Mouse (Mus musculus): ENCODE data around the gene Ankrd63. TPM values are rescaled to one million over a fixed set of nuclear protein-coding genes. Genes with fewer than 3 reads are reported as not detected.

The Ankrd63 gene
- polyA plus RNA-seq, 1 experiment, result 1.8 TPM

DNA sequence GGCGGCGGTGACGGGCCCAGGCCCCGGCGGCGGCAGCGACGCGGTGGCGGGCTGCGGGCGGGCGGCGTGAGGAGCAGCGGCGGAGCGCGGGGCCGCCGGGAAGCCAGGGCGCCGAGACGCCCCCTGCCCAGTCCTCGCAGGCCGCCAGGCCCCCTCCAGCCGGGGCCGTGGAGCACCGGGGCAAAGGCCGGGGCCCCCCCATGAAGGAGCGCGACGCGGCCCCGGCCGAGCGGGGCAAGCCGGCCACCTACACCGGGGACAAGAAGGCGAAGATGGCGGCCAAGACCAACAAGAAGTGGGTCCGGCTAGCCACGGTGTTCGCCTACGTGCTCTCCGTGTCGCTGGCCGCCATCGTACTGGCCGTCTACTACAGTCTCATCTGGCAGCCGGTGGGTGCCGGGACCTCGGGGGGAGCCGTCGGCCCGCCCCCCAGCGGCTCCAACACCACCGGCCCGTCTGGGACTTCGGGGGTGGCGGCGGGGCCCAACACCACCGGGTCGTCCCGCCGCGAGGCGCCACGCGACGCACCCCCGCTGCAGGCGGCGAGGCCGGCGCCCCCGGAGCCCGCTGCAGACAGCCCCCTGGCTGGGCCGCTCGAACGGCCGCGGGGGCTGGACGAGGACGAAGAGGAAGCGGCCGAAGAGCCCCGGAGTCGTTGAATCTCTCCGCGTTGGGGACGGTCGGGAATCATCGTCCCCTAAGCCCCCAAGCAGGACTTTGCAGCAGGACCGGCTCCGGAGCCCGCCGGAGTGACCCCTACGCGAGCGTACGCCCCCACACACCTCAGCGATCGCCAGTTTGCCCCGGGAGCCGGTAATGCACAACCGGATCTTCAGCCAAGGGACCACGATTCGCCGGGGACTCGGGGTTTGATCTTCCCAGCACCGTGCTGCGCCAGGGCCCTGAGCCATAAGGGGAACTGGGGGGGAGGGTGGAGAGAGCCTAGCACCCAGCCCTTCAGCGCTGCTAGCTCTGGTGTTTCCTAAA lies 42.4 kb upstream of the Ankrd63 start:
- H3K36me3 ChIP-seq (ENCODE audit: control insufficient read depth, insufficient read depth, low read length), result no peaks in the 10 kb centered on the region
- no peaks in the 10 kb centered on the region for H3K27me3 ChIP-seq (ENCODE audit: control insufficient read depth, insufficient read depth, low read length)
- H3K4me1 ChIP-seq (ENCODE audit: control insufficient read depth, insufficient read depth, low read length), result peaks cover 17% of the 10 kb centered on the region
- peak overlapping the region; percentile 34 for H3K27ac ChIP-seq (ENCODE audit: control insufficient read depth, insufficient read depth, low read depth, low read length)
- TF ChIP-seq POLR2A (IDR thresholded peaks at IDR 0.05; ENCODE audit: control insufficient read depth, low read depth, low read length), result peak; percentile 29; the same call in 1 of the 2 replicates
- TF ChIP-seq CTCF (IDR thresholded peaks at IDR 0.05; ENCODE audit: control insufficient read depth, insufficient read depth, insufficient replicate concordance, low read depth, low read length), result no peak
- peak overlapping the region; percentile 76 for H3K4me3 ChIP-seq (ENCODE audit: control insufficient read depth, low read depth, low read length)

DNA sequence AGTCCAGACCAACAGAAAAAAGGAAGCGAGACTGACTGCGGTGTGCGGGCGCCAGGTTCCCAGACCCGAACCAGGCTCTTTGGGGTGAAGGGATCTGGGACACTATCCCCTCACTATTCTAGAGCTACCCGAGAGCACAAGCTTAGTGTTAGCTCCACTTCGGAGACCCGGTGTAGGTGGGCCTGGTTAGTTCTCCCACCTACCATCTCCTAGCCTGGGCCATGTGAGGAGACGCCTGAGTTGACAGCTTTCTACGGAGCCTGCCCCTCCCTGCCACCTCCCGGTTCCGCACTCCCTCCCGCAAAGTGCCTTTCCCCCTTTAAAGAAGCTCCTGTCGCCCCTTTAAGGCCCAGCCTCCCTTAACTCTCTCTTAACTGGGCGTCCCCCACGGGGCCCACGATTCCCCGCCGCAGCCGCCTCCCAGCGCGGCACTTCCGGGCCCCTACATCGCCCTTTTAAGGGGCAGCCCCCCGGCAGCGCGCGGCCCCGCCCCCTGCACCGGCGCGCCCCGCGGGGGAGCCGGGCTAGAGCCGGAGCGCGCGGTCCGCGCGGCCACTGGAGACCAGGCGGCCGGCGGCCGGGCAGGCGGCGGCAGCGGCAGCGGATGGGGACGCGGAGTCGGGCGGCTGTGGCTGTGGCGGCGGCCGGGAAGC lies 41.6 kb upstream of the Ankrd63 start, which contains the start of gene Inafm2:
Gene Inafm2, plus strand, starts transcription at position 527 of the 653 bp plus-strand sequence.
- no peaks in the 10 kb centered on the region for H3K27me3 ChIP-seq (ENCODE audit: control insufficient read depth, insufficient read depth, low read length)

GRCm38 (mm10) chr2:118744621-118745020 lies 40.9 kb upstream of the Ankrd63 start:
- H3K27ac ChIP-seq (ENCODE audit: control insufficient read depth, insufficient read depth, low read depth, low read length), result no peak overlapping the region
- no peaks in the 10 kb centered on the region for H3K36me3 ChIP-seq (ENCODE audit: control insufficient read depth, insufficient read depth, low read length)
- TF ChIP-seq POLR2A (IDR thresholded peaks at IDR 0.05; ENCODE audit: control insufficient read depth, low read depth, low read length) (no peak), CTCF (IDR thresholded peaks at IDR 0.05; ENCODE audit: control insufficient read depth, insufficient read depth, insufficient replicate concordance, low read depth, low read length) (no peak)
- peak overlapping the region; percentile 76; the same call in 1 of the 2 replicates for H3K4me3 ChIP-seq (ENCODE audit: control insufficient read depth, low read depth, low read length)
- peaks cover 15% of the 10 kb centered on the region for H3K4me1 ChIP-seq (ENCODE audit: control insufficient read depth, insufficient read depth, low read length)
- H3K27me3 ChIP-seq (ENCODE audit: control insufficient read depth, insufficient read depth, low read length), result no peaks in the 10 kb centered on the region

More for the DNA sequence above, 41.6 kb upstream of the Ankrd63 start, which contains the start of gene Inafm2:
- H3K36me3 ChIP-seq (ENCODE audit: control insufficient read depth, insufficient read depth, low read length), result no peaks in the 10 kb centered on the region
- TF ChIP-seq POLR2A (IDR thresholded peaks at IDR 0.05; ENCODE audit: control insufficient read depth, low read depth, low read length) (peak; percentile 76; the same call in 1 of the 2 replicates), CTCF (IDR thresholded peaks at IDR 0.05; ENCODE audit: control insufficient read depth, insufficient read depth, insufficient replicate concordance, low read depth, low read length) (no peak)
- peaks cover 16% of the 10 kb centered on the region for H3K4me1 ChIP-seq (ENCODE audit: control insufficient read depth, insufficient read depth, low read length)
- peak within 1 kb of the TSS; percentile 34 for H3K27ac ChIP-seq (ENCODE audit: control insufficient read depth, insufficient read depth, low read depth, low read length)
- peak within 1 kb of the TSS; percentile 76 for H3K4me3 ChIP-seq (ENCODE audit: control insufficient read depth, low read depth, low read length)

DNA sequence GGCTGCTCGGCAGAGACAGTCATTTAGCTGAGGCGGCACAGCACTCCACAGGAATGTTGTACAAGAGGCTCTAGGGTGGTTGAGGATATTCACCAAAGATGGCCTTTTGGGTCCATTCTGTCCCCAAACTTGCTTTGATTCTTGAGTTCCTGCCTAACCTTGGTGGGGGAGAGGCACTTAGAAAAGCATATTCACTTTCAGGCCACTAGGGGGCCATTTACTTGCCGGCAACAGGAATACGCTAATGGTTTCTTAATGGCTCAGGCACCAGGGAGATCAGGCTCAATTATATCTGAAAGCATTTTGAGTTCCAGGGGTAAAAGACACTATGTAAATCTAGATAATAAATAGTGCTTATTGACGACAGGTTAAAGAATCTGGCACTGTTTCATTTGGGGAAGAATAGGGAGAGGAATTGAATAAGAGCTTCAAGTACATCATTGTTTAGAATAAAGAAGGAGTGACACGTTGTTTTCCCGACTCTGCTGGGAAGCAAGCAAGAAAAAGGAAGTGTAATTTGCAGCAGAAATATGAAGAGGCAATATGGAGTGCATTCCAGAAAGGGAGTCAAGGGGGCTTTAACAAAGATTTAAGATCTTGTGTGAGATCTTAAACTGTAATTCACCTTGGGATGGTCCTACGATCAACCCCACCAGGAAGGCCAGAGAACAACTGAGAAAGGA lies 39.6 kb upstream of the Ankrd63 start:
- H3K27me3 ChIP-seq (ENCODE audit: control insufficient read depth, insufficient read depth, low read length), result no peaks in the 10 kb centered on the region
- H3K36me3 ChIP-seq (ENCODE audit: control insufficient read depth, insufficient read depth, low read length), result no peaks in the 10 kb centered on the region

GRCm38 (mm10) chr2:118741183-118741582 lies 37.4 kb upstream of the Ankrd63 start:
- no peaks in the 10 kb centered on the region for H3K27me3 ChIP-seq (ENCODE audit: control insufficient read depth, insufficient read depth, low read length)
- TF ChIP-seq CTCF (IDR thresholded peaks at IDR 0.05; ENCODE audit: control insufficient read depth, insufficient read depth, insufficient replicate concordance, low read depth, low read length) (no peak), POLR2A (IDR thresholded peaks at IDR 0.05; ENCODE audit: control insufficient read depth, low read depth, low read length) (no peak)
- no peak overlapping the region for H3K4me3 ChIP-seq (ENCODE audit: control insufficient read depth, low read depth, low read length)
- peaks cover 9% of the 10 kb centered on the region for H3K4me1 ChIP-seq (ENCODE audit: control insufficient read depth, insufficient read depth, low read length)
- no peaks in the 10 kb centered on the region for H3K36me3 ChIP-seq (ENCODE audit: control insufficient read depth, insufficient read depth, low read length)
- no peak overlapping the region for H3K27ac ChIP-seq (ENCODE audit: control insufficient read depth, insufficient read depth, low read depth, low read length)

More for the DNA sequence above, 39.6 kb upstream of the Ankrd63 start:
- Histone ChIP-seq H3K4me1 (ENCODE audit: control insufficient read depth, insufficient read depth, low read length) (peaks cover 14% of the 10 kb centered on the region), H3K27ac (ENCODE audit: control insufficient read depth, insufficient read depth, low read depth, low read length) (no peak overlapping the region), H3K4me3 (ENCODE audit: control insufficient read depth, low read depth, low read length) (no peak overlapping the region)
- TF ChIP-seq CTCF (IDR thresholded peaks at IDR 0.05; ENCODE audit: control insufficient read depth, insufficient read depth, insufficient replicate concordance, low read depth, low read length) (no peak), POLR2A (IDR thresholded peaks at IDR 0.05; ENCODE audit: control insufficient read depth, low read depth, low read length) (no peak)

DNA sequence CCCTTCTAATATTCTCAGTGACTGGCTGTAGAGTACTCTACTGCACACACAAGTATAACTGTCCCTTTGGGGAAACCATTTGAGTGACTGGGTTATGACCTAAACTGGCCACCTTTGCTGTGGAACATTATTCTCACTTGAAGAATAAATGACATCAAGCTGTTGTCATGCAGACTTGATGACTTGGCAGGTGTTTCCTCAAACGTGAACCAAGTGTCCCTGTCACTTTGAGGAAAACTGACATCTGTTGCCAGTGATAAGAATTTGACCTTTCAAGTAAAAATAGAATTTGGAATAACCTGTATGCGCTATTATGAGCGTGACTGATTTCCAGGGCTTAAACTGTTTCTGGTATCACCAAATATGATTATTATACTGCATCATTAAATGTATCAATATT lies 36.6 kb upstream of the Ankrd63 start:
- no peak overlapping the region for H3K27ac ChIP-seq (ENCODE audit: control insufficient read depth, insufficient read depth, low read depth, low read length)
- TF ChIP-seq CTCF (IDR thresholded peaks at IDR 0.05; ENCODE audit: control insufficient read depth, insufficient read depth, insufficient replicate concordance, low read depth, low read length) (no peak), POLR2A (IDR thresholded peaks at IDR 0.05; ENCODE audit: control insufficient read depth, low read depth, low read length) (no peak)

More for the DNA sequence above, 36.6 kb upstream of the Ankrd63 start:
- no peaks in the 10 kb centered on the region for H3K36me3 ChIP-seq (ENCODE audit: control insufficient read depth, insufficient read depth, low read length)
- no peak overlapping the region for H3K4me3 ChIP-seq (ENCODE audit: control insufficient read depth, low read depth, low read length)
- no peaks in the 10 kb centered on the region for H3K27me3 ChIP-seq (ENCODE audit: control insufficient read depth, insufficient read depth, low read length)
- peaks cover 9% of the 10 kb centered on the region for H3K4me1 ChIP-seq (ENCODE audit: control insufficient read depth, insufficient read depth, low read length)

Measured in testis, adult 2 months (tissue).